9 mouse cellular contexts compared by ENCODE assay signal in genomic region chr14:79483611-79484120, GRCm38 (mm10). TPM values are rescaled to one million over a fixed set of nuclear protein-coding genes. Genes with fewer than 3 reads are reported as not detected.
A peak's percentile ranks its signal among the peaks of the same experiment; 100 is the strongest.
DNase-seq lines count a peak whose midpoint lies in the region; ATAC-seq and TF ChIP-seq lines count a peak whose summit lies in the region.
"Had no signal": no experiment of that assay in that cellular context is flagged by ENCODE, and none has a peak within 500 bp of the region (broad histone marks: within the 10 kb centered on the region; RNA-seq: fewer than 3 reads in every experiment).

No protein-coding gene starts in this region.

- H3K27me3 ChIP-seq in limb, embryonic 13.5 days: no peaks in the 10 kb centered on the region
- no peaks in the 10 kb centered on the region for H3K27me3 ChIP-seq in neural tube, embryonic 15.5 days (replicated peaks)

- DNase-seq in cerebellum, adult 11-12 months: peak; percentile 30
- no peak for DNase-seq in cerebellum, postnatal 10 days
- no peak for DNase-seq in left cerebral cortex, adult 2 months (ENCODE audit: extremely low spot score in 1 of 2, low spot score in 2 of 2)
- no peak for DNase-seq in left cerebral cortex, adult 8-10 months (ENCODE audit: low spot score in 2 of 2)
- DNase-seq in adrenal gland, adult 8-10 months: no peak
- DNase-seq in frontal cortex, adult 2 months (ENCODE audit: extremely low spot score in 1 of 2, low spot score in 1 of 2): no peak
- DNase-seq: adrenal gland, postnatal 10 days had no signal

- intact Hi-C loops in left cerebral cortex, adult 2 months (cut with DNase I): loop anchor here (10.0 kb wide), 1 partner anchor 731 kb away; no protein-coding TSS in a partner anchor

- H3K36me3 ChIP-seq in limb, embryonic 13.5 days: peaks cover 4% of the 10 kb centered on the region; the same call in 1 of the 2 replicates
- H3K36me3 ChIP-seq in neural tube, embryonic 15.5 days: no peaks in the 10 kb centered on the region

- H3K4me2 ChIP-seq in limb, embryonic 13.5 days (replicated peaks): peak overlapping the region; percentile 73
- peak overlapping the region; percentile 65 for H3K4me2 ChIP-seq in neural tube, embryonic 15.5 days

- ATAC-seq in limb, embryonic 13.5 days (ENCODE audit: low FRiP score, low read depth): no peak
- ATAC-seq in neural tube, embryonic 15.5 days (ENCODE audit: low FRiP score): no peak

- H3K9ac ChIP-seq in limb, embryonic 13.5 days: peak overlapping the region; percentile 19; the same call in 1 of the 2 replicates
- H3K9ac ChIP-seq in neural tube, embryonic 15.5 days (replicated peaks): no peak overlapping the region

- no peaks in the 10 kb centered on the region for H3K9me3 ChIP-seq in limb, embryonic 13.5 days
- H3K9me3 ChIP-seq in neural tube, embryonic 15.5 days (replicated peaks): no peaks in the 10 kb centered on the region

- WGBS in limb, embryonic 13.5 days: 60% methylated on average over 8 of the region's 8 CpGs
- 83% methylated on average over 8 of the region's 8 CpGs for WGBS in neural tube, embryonic 15.5 days

- H3K27ac ChIP-seq in left cerebral cortex, adult 2 months: peak overlapping the region; percentile 95; the same call in 1 of the 2 replicates
- peak overlapping the region; percentile 99; the same call in 1 of the 2 replicates for H3K27ac ChIP-seq in limb, embryonic 13.5 days
- no peak overlapping the region for H3K27ac ChIP-seq in neural tube, embryonic 15.5 days (replicated peaks)

- H3K4me3 ChIP-seq in left cerebral cortex, adult 2 months: no peak overlapping the region
- H3K4me3 ChIP-seq in limb, embryonic 13.5 days: peak overlapping the region; percentile 89
- no peak overlapping the region for H3K4me3 ChIP-seq in neural tube, embryonic 15.5 days (replicated peaks)

- peaks cover 51% of the 10 kb centered on the region for H3K4me1 ChIP-seq in limb, embryonic 13.5 days
- peaks cover 44% of the 10 kb centered on the region for H3K4me1 ChIP-seq in neural tube, embryonic 15.5 days

- TF ChIP-seq CTCF in left cerebral cortex, adult 2 months (IDR thresholded peaks at IDR 0.05): no peak

RNA-seq across cellular contexts. Expression of gene Wbp4, which starts 2.3 kb away (rescaled TPM):
- total RNA-seq in left cerebral cortex, adult 2 months (2021): 10 to 100 TPM; 47.7 to 52.0 TPM
- 10 to 100 TPM; 45.6 to 51.2 (median 51.0) TPM for total RNA-seq in left cerebral cortex, adult 8-10 months (2022)
- 48.5 and 49.5 TPM in 2 replicates for polyA plus RNA-seq in limb, embryonic 13.5 days (2015; fragmentation: Nextera tagmentation; extraction: Ambion mirVana)
- polyA plus RNA-seq in neural tube, embryonic 15.5 days (2015; fragmentation: Nextera tagmentation; extraction: Ambion mirVana): 40.0 and 41.8 TPM in 2 replicates
- total RNA-seq in adrenal gland, adult 8-10 months (2022): 10 to 100 TPM; 34.7 to 40.1 (median 36.8) TPM
- polyA plus RNA-seq in frontal cortex, adult 2 months (2012; rRNA removed): 27.1 and 30.3 TPM in 2 replicates

RNA-seq across cellular contexts. Expression of gene Elf1, which starts 2.7 kb away (rescaled TPM):
- total RNA-seq in left cerebral cortex, adult 2 months (2021): 1 to 10 TPM; 4.1 to 4.6 TPM
- 1 to 10 TPM; 4.9 to 5.7 (median 5.0) TPM for total RNA-seq in left cerebral cortex, adult 8-10 months (2022)
- polyA plus RNA-seq in limb, embryonic 13.5 days (2015; fragmentation: Nextera tagmentation; extraction: Ambion mirVana): 9.2 and 9.9 TPM in 2 replicates
- polyA plus RNA-seq in neural tube, embryonic 15.5 days (2015; fragmentation: Nextera tagmentation; extraction: Ambion mirVana): 2.5 and 9.7 TPM in 2 replicates
- 10 to 100 TPM; 20.9 to 24.7 (median 21.4) TPM for total RNA-seq in adrenal gland, adult 8-10 months (2022)
- polyA plus RNA-seq in frontal cortex, adult 2 months (2012; rRNA removed): 4.5 and 5.9 TPM in 2 replicates

RNA-seq across cellular contexts. Expression of gene Kbtbd6, which starts 32.0 kb away (rescaled TPM):
- total RNA-seq in left cerebral cortex, adult 2 months (2021): 1 to 10 TPM in 1 of 2 experiments, under 1 TPM in 1; 0.72 to 1.2 TPM
- 1 to 10 TPM; 1.0 to 1.4 (median 1.2) TPM for total RNA-seq in left cerebral cortex, adult 8-10 months (2022)
- polyA plus RNA-seq in limb, embryonic 13.5 days (2015; fragmentation: Nextera tagmentation; extraction: Ambion mirVana): 3.4 and 3.7 TPM in 2 replicates
- 1.6 and 2.2 TPM in 2 replicates for polyA plus RNA-seq in neural tube, embryonic 15.5 days (2015; fragmentation: Nextera tagmentation; extraction: Ambion mirVana)
- total RNA-seq in adrenal gland, adult 8-10 months (2022): under 1 TPM in 3 of 4 experiments, not detected in 1; 0.17 to 0.26 (median 0.18) TPM
- 0.71 and 1.0 TPM in 2 replicates for polyA plus RNA-seq in frontal cortex, adult 2 months (2012; rRNA removed)

RNA-seq across cellular contexts. Expression of gene Kbtbd7, which starts 57.4 kb away (rescaled TPM):
- total RNA-seq in left cerebral cortex, adult 2 months (2021): 10 to 100 TPM; 38.2 to 38.8 TPM
- total RNA-seq in left cerebral cortex, adult 8-10 months (2022): 10 to 100 TPM; 35.5 to 40.8 (median 37.1) TPM
- 12.3 and 15.2 TPM in 2 replicates for polyA plus RNA-seq in limb, embryonic 13.5 days (2015; fragmentation: Nextera tagmentation; extraction: Ambion mirVana)
- 16.3 and 17.6 TPM in 2 replicates for polyA plus RNA-seq in neural tube, embryonic 15.5 days (2015; fragmentation: Nextera tagmentation; extraction: Ambion mirVana)
- total RNA-seq in adrenal gland, adult 8-10 months (2022): 10 to 100 TPM in 2 of 4 experiments, 1 to 10 TPM in 2; 8.4 to 12.3 (median 10.8) TPM
- polyA plus RNA-seq in frontal cortex, adult 2 months (2012; rRNA removed): 17.6 and 19.5 TPM in 2 replicates
